Mouse (Mus musculus): ENCODE measurements around the gene Rims4.

DNA sequence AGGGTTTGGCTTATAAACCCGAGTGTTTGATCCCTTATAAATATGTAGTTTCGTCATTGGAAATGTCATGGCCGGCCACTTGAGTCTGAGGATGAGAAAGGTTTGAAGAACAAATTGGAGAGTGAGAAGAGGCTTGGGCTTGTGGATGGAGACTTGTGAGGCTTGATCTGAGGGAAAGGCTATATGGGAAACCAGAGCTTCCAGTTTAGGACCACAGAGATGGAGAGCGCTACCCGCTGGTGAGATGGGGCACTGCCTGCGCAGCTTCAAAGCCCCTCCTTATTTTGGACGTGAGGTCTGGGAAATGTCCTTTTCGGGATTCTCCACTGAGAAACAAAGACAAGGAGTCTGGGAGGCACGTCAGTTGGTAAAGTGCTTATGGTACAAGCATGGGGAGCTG, 4.6 kb upstream of the Rims4 start:
- TF ChIP-seq MYC (IDR thresholded peaks at IDR 0.05; ENCODE audit: low read depth, low read length) (no peak), MAFK (IDR thresholded peaks at IDR 0.05; ENCODE audit: borderline replicate concordance, low read depth, low read length) (no peak), EP300 (IDR thresholded peaks at IDR 0.05; ENCODE audit: low read depth in 1 of 2, low read length in 2 of 2) (no peak), TAL1 (IDR thresholded peaks at IDR 0.05; ENCODE audit: low read length) (no peak), CTCF (IDR thresholded peaks at IDR 0.05 in 2 of 3, conservative IDR thresholded peaks at IDR 0.05 in 1 of 3; ENCODE audit: control insufficient read depth in 1 of 3, insufficient read depth in 1 of 3, low read depth in 2 of 3, low read length in 3 of 3, poor library complexity in 1 of 3, severe bottlenecking in 1 of 3) (peak; percentile 4 to 8 (median 5); a peak in 1 of 6 replicates), POLR2A (IDR thresholded peaks at IDR 0.05; ENCODE audit: control insufficient read depth in 1 of 2, insufficient read depth in 1 of 2, low read depth in 1 of 2, low read length in 2 of 2, poor library complexity in 1 of 2) (no peak), ZC3H11A (IDR thresholded peaks at IDR 0.05; ENCODE audit: low read depth, low read length) (no peak), POLR2AphosphoS2 (IDR thresholded peaks at IDR 0.05; ENCODE audit: low read length) (no peak), NRF1 (IDR thresholded peaks at IDR 0.05; ENCODE audit: insufficient read depth, low read depth, low read length, poor library complexity, severe bottlenecking) (no peak), SIN3A (IDR thresholded peaks at IDR 0.05; ENCODE audit: low read length) (no peak), JUND (IDR thresholded peaks at IDR 0.05; ENCODE audit: low read depth, low read length) (no peak)
